Mouse (Mus musculus): Measurements from ENCODE around the gene Atp2b2. TPM values are rescaled to one million over a fixed set of nuclear protein-coding genes. Genes with fewer than 3 reads are reported as not detected.

Gene Atp2b2
- polyA plus RNA-seq, 1 experiment from 2014 or later, result 5.2 TPM

- Histone ChIP-seq H3K9me3 (ENCODE audit: control insufficient read depth, low read length) (no peaks in the 10 kb centered on the region), H3K9ac (ENCODE audit: low read length) (no peak overlapping the region), H3K4me2 (ENCODE audit: low read depth) (no peak overlapping the region), H3K27me3 (ENCODE audit: control insufficient read depth, insufficient read depth, low read length) (no peaks in the 10 kb centered on the region), H3K4me1 (ENCODE audit: control insufficient read depth, insufficient read depth, low read length) (no peaks in the 10 kb centered on the region), H3K36me3 (ENCODE audit: control insufficient read depth, insufficient read depth, low read length) (no peaks in the 10 kb centered on the region), H3K4me3 (ENCODE audit: low read depth, low read length) (no peak overlapping the region), H3K27ac (ENCODE audit: low read depth, low read length) (no peak overlapping the region)
- 100% methylated on average over 2 of the region's 2 CpGs for WGBS
- ATAC-seq (ENCODE audit: insufficient read depth, low FRiP score, low TSS enrichment) (no peak), DNase-seq (ENCODE audit: low spot score) (no peak)
These were observed 20.7 kb upstream of the Atp2b2 start for GRCm38 (mm10) chr6:114063100-114063499.

GRCm38 (mm10) chr6:114062688-114063087 lies 20.3 kb upstream of the Atp2b2 start:
- no peak overlapping the region for H3K9ac ChIP-seq (ENCODE audit: low read length)
- no peaks in the 10 kb centered on the region for H3K27me3 ChIP-seq (ENCODE audit: control insufficient read depth, insufficient read depth, low read length)
- H3K27ac ChIP-seq (ENCODE audit: low read depth, low read length), result no peak overlapping the region
- no peaks in the 10 kb centered on the region for H3K9me3 ChIP-seq (ENCODE audit: control insufficient read depth, low read length)
- DNase-seq (ENCODE audit: low spot score) (no peak), ATAC-seq (ENCODE audit: insufficient read depth, low FRiP score, low TSS enrichment) (no peak)
- no peaks in the 10 kb centered on the region for H3K36me3 ChIP-seq (ENCODE audit: control insufficient read depth, insufficient read depth, low read length)
- H3K4me1 ChIP-seq (ENCODE audit: control insufficient read depth, insufficient read depth, low read length), result no peaks in the 10 kb centered on the region
- H3K4me3 ChIP-seq (ENCODE audit: low read depth, low read length), result no peak overlapping the region
- H3K4me2 ChIP-seq (ENCODE audit: low read depth), result no peak overlapping the region

GRCm38 (mm10) chr6:114059206-114059605 lies 16.8 kb upstream of the Atp2b2 start:
- H3K9ac ChIP-seq (ENCODE audit: low read length), result no peak overlapping the region
- H3K27ac ChIP-seq (ENCODE audit: low read depth, low read length), result no peak overlapping the region
- no peaks in the 10 kb centered on the region for H3K4me1 ChIP-seq (ENCODE audit: control insufficient read depth, insufficient read depth, low read length)
- H3K9me3 ChIP-seq (ENCODE audit: control insufficient read depth, low read length), result no peaks in the 10 kb centered on the region
- 82% methylated on average over 7 of the region's 7 CpGs for WGBS
- no peaks in the 10 kb centered on the region for H3K27me3 ChIP-seq (ENCODE audit: control insufficient read depth, insufficient read depth, low read length)
- ATAC-seq (ENCODE audit: insufficient read depth, low FRiP score, low TSS enrichment) (no peak), DNase-seq (ENCODE audit: low spot score) (no peak)
- H3K4me2 ChIP-seq (ENCODE audit: low read depth), result no peak overlapping the region
- no peak overlapping the region for H3K4me3 ChIP-seq (ENCODE audit: low read depth, low read length)
- H3K36me3 ChIP-seq (ENCODE audit: control insufficient read depth, insufficient read depth, low read length), result no peaks in the 10 kb centered on the region

GRCm38 (mm10) chr6:114058030-114058808 lies 15.8 kb upstream of the Atp2b2 start:
- no peak overlapping the region for H3K9ac ChIP-seq (ENCODE audit: low read length)
- ATAC-seq (ENCODE audit: insufficient read depth, low FRiP score, low TSS enrichment), result no peak
- no peak overlapping the region for H3K4me3 ChIP-seq (ENCODE audit: low read depth, low read length)
- H3K36me3 ChIP-seq (ENCODE audit: control insufficient read depth, insufficient read depth, low read length), result no peaks in the 10 kb centered on the region
- no peaks in the 10 kb centered on the region for H3K4me1 ChIP-seq (ENCODE audit: control insufficient read depth, insufficient read depth, low read length)
- H3K4me2 ChIP-seq (ENCODE audit: low read depth), result no peak overlapping the region
- 74% methylated on average over 15 of the region's 15 CpGs for whole genome bisulfite sequencing
- H3K27ac ChIP-seq (ENCODE audit: low read depth, low read length), result no peak overlapping the region
- H3K27me3 ChIP-seq (ENCODE audit: control insufficient read depth, insufficient read depth, low read length), result no peaks in the 10 kb centered on the region
- H3K9me3 ChIP-seq (ENCODE audit: control insufficient read depth, low read length), result no peaks in the 10 kb centered on the region
- no peak for DNase-seq (ENCODE audit: low spot score)

- Histone ChIP-seq H3K36me3 (ENCODE audit: control insufficient read depth, insufficient read depth, low read length) (no peaks in the 10 kb centered on the region), H3K9me3 (ENCODE audit: control insufficient read depth, low read length) (no peaks in the 10 kb centered on the region), H3K4me2 (ENCODE audit: low read depth) (no peak overlapping the region), H3K9ac (ENCODE audit: low read length) (no peak overlapping the region), H3K4me3 (ENCODE audit: low read depth, low read length) (no peak overlapping the region), H3K27ac (ENCODE audit: low read depth, low read length) (no peak overlapping the region), H3K27me3 (ENCODE audit: control insufficient read depth, insufficient read depth, low read length) (no peaks in the 10 kb centered on the region), H3K4me1 (ENCODE audit: control insufficient read depth, insufficient read depth, low read length) (no peaks in the 10 kb centered on the region)
- 83% methylated on average over 7 of the region's 7 CpGs for WGBS
- no peak for ATAC-seq (ENCODE audit: insufficient read depth, low FRiP score, low TSS enrichment)
- no peak for DNase-seq (ENCODE audit: low spot score)
These were observed 12.9 kb upstream of the Atp2b2 start for GRCm38 (mm10) chr6:114055311-114055710.

GRCm38 (mm10) chr6:114044962-114045361 lies 2.5 kb upstream of the Atp2b2 start:
- peaks cover 28% of the 10 kb centered on the region for H3K27me3 ChIP-seq (ENCODE audit: control insufficient read depth, insufficient read depth, low read length)

GRCm38 (mm10) chr6:114042836-114043235 lies 423 bp upstream of the Atp2b2 start:
- Histone ChIP-seq H3K9me3 (ENCODE audit: control insufficient read depth, low read length) (no peaks in the 10 kb centered on the region), H3K4me1 (ENCODE audit: control insufficient read depth, insufficient read depth, low read length) (no peaks in the 10 kb centered on the region), H3K27ac (ENCODE audit: low read depth, low read length) (no peak overlapping the region), H3K4me2 (ENCODE audit: low read depth) (no peak overlapping the region), H3K9ac (ENCODE audit: low read length) (no peak overlapping the region), H3K36me3 (ENCODE audit: control insufficient read depth, insufficient read depth, low read length) (no peaks in the 10 kb centered on the region), H3K4me3 (ENCODE audit: low read depth, low read length) (no peak overlapping the region), H3K27me3 (ENCODE audit: control insufficient read depth, insufficient read depth, low read length) (peaks cover 32% of the 10 kb centered on the region)
- 88% methylated on average over 7 of the region's 7 CpGs for WGBS
- DNase-seq (ENCODE audit: low spot score), result no peak
- no peak for ATAC-seq (ENCODE audit: insufficient read depth, low FRiP score, low TSS enrichment)

More at GRCm38 (mm10) chr6:114044962-114045361, 2.5 kb upstream of the Atp2b2 start:
- WGBS, result 77% methylated on average over 8 of the region's 8 CpGs
- no peak for ATAC-seq (ENCODE audit: insufficient read depth, low FRiP score, low TSS enrichment)
- DNase-seq (ENCODE audit: low spot score), result no peak
- no peaks in the 10 kb centered on the region for H3K4me1 ChIP-seq (ENCODE audit: control insufficient read depth, insufficient read depth, low read length)
- no peak overlapping the region for H3K27ac ChIP-seq (ENCODE audit: low read depth, low read length)
- H3K9me3 ChIP-seq (ENCODE audit: control insufficient read depth, low read length), result no peaks in the 10 kb centered on the region
- no peak overlapping the region for H3K9ac ChIP-seq (ENCODE audit: low read length)
- H3K4me3 ChIP-seq (ENCODE audit: low read depth, low read length), result no peak overlapping the region
- H3K4me2 ChIP-seq (ENCODE audit: low read depth), result no peak overlapping the region
- H3K36me3 ChIP-seq (ENCODE audit: control insufficient read depth, insufficient read depth, low read length), result no peaks in the 10 kb centered on the region

GRCm38 (mm10) chr6:114041911-114042284 lies 515 bp downstream of the Atp2b2 start:
- no peaks in the 10 kb centered on the region for H3K9me3 ChIP-seq (ENCODE audit: control insufficient read depth, low read length)
- H3K4me1 ChIP-seq (ENCODE audit: control insufficient read depth, insufficient read depth, low read length), result no peaks in the 10 kb centered on the region
- peak overlapping the region; percentile 41 for H3K9ac ChIP-seq (ENCODE audit: low read length)
- no peaks in the 10 kb centered on the region for H3K36me3 ChIP-seq (ENCODE audit: control insufficient read depth, insufficient read depth, low read length)
- no peak for ATAC-seq (ENCODE audit: insufficient read depth, low FRiP score, low TSS enrichment)
- no peak overlapping the region for H3K27ac ChIP-seq (ENCODE audit: low read depth, low read length)
- H3K4me2 ChIP-seq (ENCODE audit: low read depth), result peak overlapping the region; percentile 87
- H3K4me3 ChIP-seq (ENCODE audit: low read depth, low read length), result peak overlapping the region; percentile 45
- DNase-seq (ENCODE audit: low spot score), result peak; percentile 28
- H3K27me3 ChIP-seq (ENCODE audit: control insufficient read depth, insufficient read depth, low read length), result peaks cover 32% of the 10 kb centered on the region
- 6% methylated on average over 10 of the region's 52 CpGs for WGBS
